Mouse (Mus musculus): ENCODE measurements around the gene Ppia.
"Not testable (repeated sequence)": the region's sequence is repeated elsewhere in the genome, so short reads cannot be mapped to it uniquely, and the experiment has no call there.

Gene Ppia

GRCm38 (mm10) chr11:6404699-6405566 is 10.3 kb upstream of the Ppia start:
- DNase-seq (ENCODE audit: low read depth, low spot score), result no peak

GRCm38 (mm10) chr11:6405591-6406081 is 9.6 kb upstream of the Ppia start:
- no peak for DNase-seq (ENCODE audit: low read depth, low spot score)

GRCm38 (mm10) chr11:6406251-6407161 is 8.7 kb upstream of the Ppia start:
- DNase-seq (ENCODE audit: low read depth, low spot score), result no peak

- DNase-seq (ENCODE audit: low read depth, low spot score), result no peak
Observed at GRCm38 (mm10) chr11:6407162-6407621, 8.1 kb upstream of the Ppia start.

GRCm38 (mm10) chr11:6410050-6410602 is 5.1 kb upstream of the Ppia start:
- no peak for DNase-seq (ENCODE audit: low read depth, low spot score)

GRCm38 (mm10) chr11:6410755-6411154 is 4.5 kb upstream of the Ppia start:
- not testable (repeated sequence) for DNase-seq (ENCODE audit: low read depth, low spot score)

GRCm38 (mm10) chr11:6411684-6412083 is 3.6 kb upstream of the Ppia start:
- no peak for DNase-seq (ENCODE audit: low read depth, low spot score)

GRCm38 (mm10) chr11:6413264-6413663 is 2.0 kb upstream of the Ppia start:
- DNase-seq (ENCODE audit: low read depth, low spot score), result no peak

GRCm38 (mm10) chr11:6415551-6416404 is 535 bp downstream of the Ppia start:
- DNase-seq (ENCODE audit: low read depth, low spot score), result peak; percentile 89

GRCm38 (mm10) chr11:6416405-6417034 is 1.3 kb downstream of the Ppia start:
- DNase-seq (ENCODE audit: low read depth, low spot score), result peak; percentile 49

- no peak for DNase-seq (ENCODE audit: low read depth, low spot score)
Observed at GRCm38 (mm10) chr11:6417069-6417468, 1.8 kb downstream of the Ppia start.

- no peak for DNase-seq (ENCODE audit: low read depth, low spot score)
Observed at GRCm38 (mm10) chr11:6417490-6417889, 2.2 kb downstream of the Ppia start.

GRCm38 (mm10) chr11:6418751-6419150 is 3.5 kb downstream of the Ppia start:
- no peak for DNase-seq (ENCODE audit: low read depth, low spot score)

GRCm38 (mm10) chr11:6419156-6419555 is 3.9 kb downstream of the Ppia start:
- DNase-seq (ENCODE audit: low read depth, low spot score), result not testable (repeated sequence)

GRCm38 (mm10) chr11:6420283-6420703 is 5.0 kb downstream of the Ppia start:
- DNase-seq (ENCODE audit: low read depth, low spot score), result no peak

- DNase-seq (ENCODE audit: low read depth, low spot score), result no peak
Observed at GRCm38 (mm10) chr11:6420722-6421350, 5.6 kb downstream of the Ppia start.

GRCm38 (mm10) chr11:6430186-6430585 is 14.9 kb downstream of the Ppia start:
- no peak for DNase-seq (ENCODE audit: low read depth, low spot score)

- DNase-seq (ENCODE audit: low read depth, low spot score), result no peak
Observed at GRCm38 (mm10) chr11:6436442-6436841, 21.2 kb downstream of the Ppia start.

GRCm38 (mm10) chr11:6437667-6438066 is 22.4 kb downstream of the Ppia start:
- DNase-seq (ENCODE audit: low read depth, low spot score), result no peak

GRCm38 (mm10) chr11:6440171-6440570 is 24.9 kb downstream of the Ppia start:
- DNase-seq (ENCODE audit: low read depth, low spot score), result no peak
